Mouse (Mus musculus) ES-E14 (cell line): ENCODE data around the gene Mrpl45. TPM values are rescaled to one million over a fixed set of nuclear protein-coding genes. Genes with fewer than 3 reads are reported as not detected.
"Not testable (repeated sequence)": the region's sequence is repeated elsewhere in the genome, so short reads cannot be mapped to it uniquely, and the experiment has no call there.

Source experiments
- DNase-seq: peaks from one replicate; pipeline ENCODE4 v3.0.0-alpha.2; 2013; ENCODE audit warnings: low read depth, low spot score
- H3K27ac ChIP-seq: 2 replicates; pipeline ENCODE4 v1.5.1; 2012; ENCODE audit warnings: low read depth, mild to moderate bottlenecking, low read length, moderate library complexity, mixed read lengths; ENCODE audit not compliant: poor library complexity, insufficient read depth, severe bottlenecking
- H3K36me3 ChIP-seq: 2 replicates; pipeline ENCODE4 v1.6.1; 2012; ENCODE audit warnings: mild to moderate bottlenecking, low read length, moderate library complexity, mixed read lengths; ENCODE audit not compliant: control insufficient read depth, poor library complexity, insufficient read depth, severe bottlenecking
- H3K4me1 ChIP-seq, 2 experiments: fragments of 150-350 bp in 1 of 2; sonication (generic) in 1 of 2; 2 replicates each; pipeline ENCODE4 v1.6.1; 2012; ENCODE audit warnings: low read length in 2 of 2, mild to moderate bottlenecking in 1 of 2, mixed read lengths in 1 of 2; ENCODE audit not compliant: control insufficient read depth in 2 of 2, insufficient read depth in 2 of 2, poor library complexity in 1 of 2
- H3K4me3 ChIP-seq, 2 experiments: fragments of 150-350 bp in 1 of 2; sonication (generic) in 1 of 2; 2 replicates each; pipeline ENCODE4 v1.5.1; 2012; ENCODE audit warnings: low read length in 2 of 2, low read depth in 1 of 2, mild to moderate bottlenecking in 1 of 2, mixed read lengths in 1 of 2; ENCODE audit not compliant: insufficient read depth in 1 of 2, poor library complexity in 1 of 2, severe bottlenecking in 1 of 2
- H3K9ac ChIP-seq: 2 replicates; pipeline ENCODE4 v1.6.1; 2012; ENCODE audit warnings: low read depth, mild to moderate bottlenecking, low read length, mixed read lengths; ENCODE audit not compliant: poor library complexity, insufficient read depth, severe bottlenecking
- H3K9me3 ChIP-seq: fragments of 150-350 bp; sonication (generic); 2 replicates; pipeline ENCODE4 v1.6.1; 2012; ENCODE audit warnings: low read depth, mild to moderate bottlenecking, low read length; ENCODE audit not compliant: control insufficient read depth, insufficient read depth
- CHD2 ChIP-seq: IDR thresholded peaks from 2 replicates; pipeline ENCODE4 v1.6.1; 2014; ENCODE audit warnings: mild to moderate bottlenecking, low read depth, low read length, inconsistent platforms
- HCFC1 ChIP-seq: IDR thresholded peaks from 2 replicates; pipeline ENCODE4 v1.6.1; 2012; ENCODE audit warnings: low read length, inconsistent platforms, borderline replicate concordance; ENCODE audit not compliant: insufficient read depth
- MAFK ChIP-seq: IDR thresholded peaks from 2 replicates; pipeline ENCODE4 v1.6.1; 2014; ENCODE audit warnings: mild to moderate bottlenecking, low read depth, low read length, inconsistent platforms; ENCODE audit not compliant: insufficient read depth
- ZC3H11A ChIP-seq: IDR thresholded peaks from 2 replicates; pipeline ENCODE4 v1.6.1; 2012; ENCODE audit warnings: low read depth, mild to moderate bottlenecking, inconsistent platforms, low read length, borderline replicate concordance
- ZNF384 ChIP-seq: IDR thresholded peaks from 2 replicates; pipeline ENCODE4 v1.6.1; 2012; ENCODE audit warnings: low read depth, low read length, inconsistent platforms
- in situ Hi-C, 2 experiments: fragments of 600-800 bp; cut with MboI; formaldehyde crosslinking; loops; one replicate each; pipeline ENCODE4 v1.15.1; 2025; ENCODE audit warnings: low sequenced_read_pairs in 2 of 2, inconsistent platforms in 1 of 2; ENCODE audit not compliant: unreplicated experiment in 2 of 2
- total RNA-seq: library from RNA; depleted of rRNA; stranded (reverse); fragments of 300-350 nt; gene quantifications from 2 replicates; pipeline ENCODE4 v1.2.3, GENCODE M21; 2012

Gene Mrpl45
- total RNA-seq, 1 experiment: 76.8 TPM

DNA sequence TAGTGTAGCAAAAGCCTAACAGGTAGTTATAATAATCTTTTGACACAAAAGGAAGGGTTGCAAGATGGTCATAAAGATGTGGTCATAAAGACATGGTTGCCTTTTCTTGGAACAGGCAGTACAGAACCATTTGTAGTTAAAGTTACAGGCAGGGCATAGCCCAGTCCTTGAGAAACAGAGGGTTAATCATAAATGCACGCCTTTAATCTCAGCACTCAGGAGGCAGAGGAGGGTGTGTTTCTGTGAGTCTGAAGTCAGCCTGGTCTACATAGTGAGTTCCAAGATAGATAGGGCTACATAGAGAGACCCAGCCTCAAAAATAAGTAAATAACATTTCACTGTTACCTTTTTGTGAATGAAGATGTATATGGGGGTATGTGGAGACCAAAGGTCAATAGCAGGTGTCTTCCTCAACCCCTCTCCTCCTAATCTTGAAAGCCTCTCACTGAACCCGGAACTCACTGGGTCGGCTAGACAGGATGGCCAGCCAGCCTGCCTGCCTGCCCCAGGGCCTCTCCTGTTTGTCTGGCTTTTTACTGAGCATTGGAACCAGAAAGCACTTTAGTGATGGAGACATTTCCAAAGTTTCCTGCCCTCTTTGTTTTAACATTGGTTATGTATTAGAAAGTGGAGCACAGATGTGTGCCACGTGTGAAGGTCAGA lies 37.5 kb downstream of the Mrpl45 start:
- no peak overlapping the region for H3K27ac ChIP-seq
- no peak overlapping the region for H3K9ac ChIP-seq
- TF ChIP-seq CHD2 (no peak), ZNF384 (no peak), HCFC1 (no peak), MAFK (no peak), ZC3H11A (no peak)
- no peak overlapping the region for H3K4me3 ChIP-seq
- H3K9me3 ChIP-seq: no peaks in the 10 kb centered on the region
- no peaks in the 10 kb centered on the region for H3K36me3 ChIP-seq
- DNase-seq: no peak
- in situ Hi-C loops: no loop called here
- peaks cover 2 to 8% of the 10 kb centered on the region in 2 experiments; a peak in 2 of 4 replicates for H3K4me1 ChIP-seq

DNA sequence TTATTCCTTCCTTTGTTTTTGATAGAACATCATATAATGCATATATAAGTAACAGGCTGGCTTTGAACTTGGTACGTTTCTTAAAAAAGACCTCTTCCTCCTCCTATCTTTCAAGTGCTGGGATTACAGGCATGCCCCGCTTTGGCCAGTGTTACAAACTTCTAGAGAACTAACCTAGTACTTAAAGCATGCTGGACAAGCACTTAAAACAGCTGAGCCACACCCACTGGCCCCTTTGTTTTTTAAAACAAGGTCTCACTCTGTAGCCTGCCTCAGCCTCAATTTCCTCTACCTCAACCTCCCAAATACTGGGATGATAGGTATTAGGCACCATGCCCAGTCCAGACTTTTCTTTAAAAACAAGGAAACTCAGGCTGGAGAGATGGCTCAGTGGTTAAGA lies 39.1 kb downstream of the Mrpl45 start:
- no peak overlapping the region for H3K4me3 ChIP-seq
- no peak overlapping the region for H3K27ac ChIP-seq
- no peaks in the 10 kb centered on the region for H3K9me3 ChIP-seq
- H3K4me1 ChIP-seq: peaks cover 2 to 8% of the 10 kb centered on the region in 2 experiments; a peak in 2 of 4 replicates
- in situ Hi-C loops: no loop called here
- TF ChIP-seq ZNF384 (no peak), HCFC1 (no peak), MAFK (no peak), CHD2 (no peak), ZC3H11A (no peak)
- no peak for DNase-seq
- no peak overlapping the region for H3K9ac ChIP-seq
- H3K36me3 ChIP-seq: no peaks in the 10 kb centered on the region

DNA sequence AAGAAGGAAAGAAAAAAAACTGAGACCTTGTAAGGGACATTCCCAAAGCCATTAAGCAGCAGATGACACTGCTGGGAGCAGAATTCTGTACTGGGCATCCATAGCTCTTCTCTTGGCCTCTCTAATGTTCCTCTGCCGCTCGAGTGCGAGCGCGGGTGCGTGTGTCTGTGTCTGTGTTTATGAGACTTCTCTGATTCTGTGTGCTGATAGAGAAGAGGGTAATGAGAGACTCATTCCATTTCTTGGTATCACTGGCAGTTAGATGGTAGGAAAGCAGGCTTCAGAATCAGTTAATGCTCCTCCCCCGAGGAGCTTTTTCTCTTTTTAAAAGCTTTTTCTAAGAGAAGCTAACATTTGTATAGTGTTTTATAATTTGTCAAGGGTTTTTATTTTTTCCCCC lies 39.7 kb downstream of the Mrpl45 start:
- DNase-seq: no peak
- Histone ChIP-seq H3K9ac (no peak overlapping the region), H3K9me3 (no peaks in the 10 kb centered on the region), H3K4me1 (peaks cover 2% of the 10 kb centered on the region in 2 experiments; a peak in 2 of 4 replicates), H3K36me3 (no peaks in the 10 kb centered on the region), H3K27ac (no peak overlapping the region), H3K4me3 (no peak overlapping the region)
- no peak for TF ChIP-seq MAFK
- no peak for TF ChIP-seq HCFC1
- no peak for TF ChIP-seq ZNF384
- TF ChIP-seq ZC3H11A: no peak
- no peak for TF ChIP-seq CHD2
- in situ Hi-C loops: no loop called here

DNA sequence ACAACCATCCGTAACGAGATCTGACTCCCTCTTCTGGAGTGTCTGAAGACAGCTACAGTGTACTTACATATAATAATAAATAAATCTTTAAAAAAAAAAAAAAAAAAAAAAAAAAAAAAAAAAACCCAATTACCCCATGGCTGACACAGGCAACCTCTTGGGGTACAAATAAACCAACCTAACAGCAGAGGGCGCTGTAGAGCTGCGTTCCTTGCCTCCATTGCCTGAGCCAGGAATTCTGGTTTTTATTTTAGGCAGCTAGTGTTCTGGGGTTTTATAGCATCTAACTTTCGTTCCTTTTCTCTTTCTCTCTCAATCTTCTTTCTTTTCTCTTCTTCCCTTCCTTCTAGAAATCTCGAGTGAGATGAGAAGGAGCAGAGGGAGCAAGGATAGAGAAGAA lies 42.1 kb downstream of the Mrpl45 start:
- H3K36me3 ChIP-seq, in situ Hi-C loops, H3K27ac ChIP-seq, H3K9ac ChIP-seq, H3K4me1 ChIP-seq, H3K4me3 ChIP-seq, H3K9me3 ChIP-seq: not testable (repeated sequence)
- peak; percentile 70 for DNase-seq
- TF ChIP-seq ZNF384: peak; percentile 98

DNA sequence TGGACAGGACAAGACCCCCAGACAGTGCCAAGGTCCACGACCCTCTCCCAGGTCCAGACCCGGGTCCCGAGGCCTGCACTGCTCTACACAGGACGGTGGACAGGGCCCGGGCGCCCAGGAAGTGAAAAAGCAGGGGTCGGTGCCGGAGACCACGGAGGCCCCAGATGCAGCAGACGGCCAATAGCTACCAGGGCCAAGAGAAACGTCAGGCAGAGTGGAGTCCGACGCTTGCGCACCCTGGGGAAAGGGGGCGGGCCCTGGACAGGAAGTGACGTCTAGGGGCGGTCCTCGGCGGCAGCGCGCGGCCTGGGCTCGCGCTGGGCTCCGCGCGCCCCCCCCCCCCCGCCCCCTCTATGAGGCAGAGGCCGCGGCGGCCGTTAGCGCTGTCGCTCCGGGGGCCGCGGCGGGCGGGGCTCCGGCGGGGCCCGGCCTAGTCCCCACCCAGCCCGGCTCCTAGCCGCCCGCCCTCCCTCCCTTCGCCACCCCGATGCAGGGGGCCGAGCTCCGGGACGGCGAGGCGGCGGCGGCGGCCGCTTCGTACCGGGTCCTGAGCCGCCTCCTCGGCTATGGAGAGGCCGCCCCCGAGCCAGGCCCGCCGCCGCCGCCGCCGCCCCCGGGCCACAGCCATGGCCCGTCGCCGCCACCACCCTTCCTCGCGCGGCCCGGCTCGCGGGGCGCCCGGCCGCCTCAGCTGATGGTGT lies 46.6 kb downstream of the Mrpl45 start, which contains the start of gene Socs7:
Gene Socs7, plus strand, starts transcription at position 604 of the 701 bp plus-strand sequence.
- TF ChIP-seq MAFK (no peak), ZNF384 (no peak), CHD2 (no peak), HCFC1 (0 out of 2 replicates have a peak, but pooled peaks have one; percentile 46)

More for the DNA sequence above, 46.6 kb downstream of the Mrpl45 start, which contains the start of gene Socs7:
- H3K27ac ChIP-seq: no peak within 1 kb of the TSS
- peak; percentile 69 for DNase-seq
- H3K9ac ChIP-seq: peak within 1 kb of the TSS; percentile 90
- H3K4me1 ChIP-seq: peaks cover 6 to 9% of the 10 kb centered on the region in 2 experiments
- peak within 1 kb of the TSS; percentile 91 to 96 for H3K4me3 ChIP-seq
- H3K9me3 ChIP-seq: no peaks in the 10 kb centered on the region
- no peaks in the 10 kb centered on the region for H3K36me3 ChIP-seq
- in situ Hi-C loops: no loop called here
